Mouse (Mus musculus): ENCODE measurements around the gene Jak2. TPM values are rescaled to one million over a fixed set of nuclear protein-coding genes. Genes with fewer than 3 reads are reported as not detected.

Jak2 gene
- polyA plus RNA-seq, 1 experiment from 2014 or later = 14.3 TPM

DNA sequence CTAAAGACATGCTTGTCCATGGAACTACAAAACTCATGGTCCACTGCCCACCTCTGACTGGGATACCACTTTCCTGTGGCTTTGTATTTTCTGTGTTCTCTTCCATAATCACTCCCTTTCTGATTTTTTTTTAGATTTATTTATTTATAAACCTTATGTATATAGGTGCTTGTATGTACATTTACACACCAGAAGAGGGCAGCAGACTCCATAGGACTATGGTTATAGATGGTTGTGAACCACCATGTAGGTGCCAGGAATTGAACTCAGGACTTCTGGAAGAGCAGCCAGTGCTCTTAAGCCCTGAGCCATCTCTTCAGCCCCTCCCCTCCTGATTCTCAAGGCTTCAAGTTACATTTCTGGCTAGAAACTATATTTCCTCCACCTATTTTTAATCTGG lies 57.2 kb downstream of the Jak2 start:
- DNase-seq (ENCODE audit: low spot score) = no peak
- H3K27ac ChIP-seq (ENCODE audit: low read depth, low read length) = no peak overlapping the region
- no peak overlapping the region for H3K4me2 ChIP-seq (ENCODE audit: low read depth)
- H3K9me3 ChIP-seq (ENCODE audit: control insufficient read depth, low read length) = no peaks in the 10 kb centered on the region
- H3K9ac ChIP-seq (ENCODE audit: low read length) = no peak overlapping the region
- H3K4me3 ChIP-seq (ENCODE audit: low read depth, low read length) = no peak overlapping the region
- H3K36me3 ChIP-seq (ENCODE audit: control insufficient read depth, insufficient read depth, low read length) = no peaks in the 10 kb centered on the region
- no peak for ATAC-seq (ENCODE audit: insufficient read depth, low FRiP score, low TSS enrichment)
- H3K27me3 ChIP-seq (ENCODE audit: control insufficient read depth, insufficient read depth, low read length) = no peaks in the 10 kb centered on the region
- no peaks in the 10 kb centered on the region for H3K4me1 ChIP-seq (ENCODE audit: control insufficient read depth, insufficient read depth, low read length)

GRCm38 (mm10) chr19:29311791-29312190 lies 60.2 kb downstream of the Jak2 start:
- Histone ChIP-seq H3K9ac (ENCODE audit: low read length) (no peak overlapping the region), H3K36me3 (ENCODE audit: control insufficient read depth, insufficient read depth, low read length) (peaks cover 4% of the 10 kb centered on the region; the same call in 1 of the 2 replicates), H3K4me3 (ENCODE audit: low read depth, low read length) (no peak overlapping the region), H3K27ac (ENCODE audit: low read depth, low read length) (no peak overlapping the region), H3K4me2 (ENCODE audit: low read depth) (no peak overlapping the region), H3K27me3 (ENCODE audit: control insufficient read depth, insufficient read depth, low read length) (no peaks in the 10 kb centered on the region), H3K9me3 (ENCODE audit: control insufficient read depth, low read length) (0 out of 2 replicates have a peak, but pooled peaks cover 3% of the 10 kb centered on the region), H3K4me1 (ENCODE audit: control insufficient read depth, insufficient read depth, low read length) (no peaks in the 10 kb centered on the region)
- DNase-seq (ENCODE audit: low spot score) (no peak), ATAC-seq (ENCODE audit: insufficient read depth, low FRiP score, low TSS enrichment) (no peak)
- WGBS = 90% methylated on average over 8 of the region's 8 CpGs

- no peak overlapping the region for H3K4me3 ChIP-seq (ENCODE audit: low read depth, low read length)
- 63% methylated on average over 7 of the region's 7 CpGs for WGBS
- no peak for ATAC-seq (ENCODE audit: insufficient read depth, low FRiP score, low TSS enrichment)
Observed at GRCm38 (mm10) chr19:29312661-29313060, 61.0 kb downstream of the Jak2 start.

DNA sequence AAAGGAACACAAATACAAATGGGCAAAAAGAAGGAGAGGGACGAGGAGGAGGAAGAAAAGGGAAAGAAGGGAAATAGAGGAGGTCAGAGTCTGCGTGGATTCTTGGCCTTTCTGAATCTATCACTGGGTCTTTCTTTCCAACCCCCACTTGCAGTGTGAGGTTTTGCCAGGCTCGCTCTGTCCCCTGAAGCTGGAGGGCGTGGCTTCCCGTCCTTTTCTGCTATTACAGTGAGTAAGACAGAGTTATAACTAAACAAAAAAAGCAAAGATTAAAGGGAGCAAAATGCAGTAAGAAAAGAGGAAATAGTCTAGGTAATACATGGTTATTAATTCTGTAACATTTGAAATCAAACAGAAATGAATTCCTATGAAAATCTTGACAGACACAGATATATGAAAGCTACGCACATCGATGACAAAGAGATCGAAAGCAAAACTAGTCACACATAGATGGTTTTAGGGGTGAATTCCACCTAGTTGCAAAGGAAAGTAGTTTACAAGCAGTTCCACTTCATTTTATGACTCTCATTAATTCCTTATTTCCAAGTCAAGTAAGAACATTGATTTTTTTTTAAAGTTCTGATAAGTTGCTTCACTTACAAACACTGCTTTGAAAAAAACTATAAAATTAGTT lies 71.9 kb downstream of the Jak2 start:
- DNase-seq (ENCODE audit: low spot score) (no peak), ATAC-seq (ENCODE audit: insufficient read depth, low FRiP score, low TSS enrichment) (no peak)
- WGBS = 82% methylated on average over 8 of the region's 8 CpGs
- H3K36me3 ChIP-seq (ENCODE audit: control insufficient read depth, insufficient read depth, low read length) = no peaks in the 10 kb centered on the region
- no peak overlapping the region for H3K4me2 ChIP-seq (ENCODE audit: low read depth)
- no peaks in the 10 kb centered on the region for H3K27me3 ChIP-seq (ENCODE audit: control insufficient read depth, insufficient read depth, low read length)
- H3K9ac ChIP-seq (ENCODE audit: low read length) = no peak overlapping the region
- no peaks in the 10 kb centered on the region for H3K4me1 ChIP-seq (ENCODE audit: control insufficient read depth, insufficient read depth, low read length)
- no peak overlapping the region for H3K27ac ChIP-seq (ENCODE audit: low read depth, low read length)
- H3K9me3 ChIP-seq (ENCODE audit: control insufficient read depth, low read length) = no peaks in the 10 kb centered on the region
- H3K4me3 ChIP-seq (ENCODE audit: low read depth, low read length) = no peak overlapping the region

More at GRCm38 (mm10) chr19:29312661-29313060, 61.0 kb downstream of the Jak2 start:
- peaks cover 4% of the 10 kb centered on the region; the same call in 1 of the 2 replicates for H3K36me3 ChIP-seq (ENCODE audit: control insufficient read depth, insufficient read depth, low read length)
- H3K4me2 ChIP-seq (ENCODE audit: low read depth) = no peak overlapping the region
- DNase-seq (ENCODE audit: low spot score) = no peak
- no peaks in the 10 kb centered on the region for H3K27me3 ChIP-seq (ENCODE audit: control insufficient read depth, insufficient read depth, low read length)
- no peak overlapping the region for H3K9ac ChIP-seq (ENCODE audit: low read length)
- H3K27ac ChIP-seq (ENCODE audit: low read depth, low read length) = no peak overlapping the region
- H3K4me1 ChIP-seq (ENCODE audit: control insufficient read depth, insufficient read depth, low read length) = no peaks in the 10 kb centered on the region
- H3K9me3 ChIP-seq (ENCODE audit: control insufficient read depth, low read length) = 0 out of 2 replicates have a peak, but pooled peaks cover 3% of the 10 kb centered on the region

DNA sequence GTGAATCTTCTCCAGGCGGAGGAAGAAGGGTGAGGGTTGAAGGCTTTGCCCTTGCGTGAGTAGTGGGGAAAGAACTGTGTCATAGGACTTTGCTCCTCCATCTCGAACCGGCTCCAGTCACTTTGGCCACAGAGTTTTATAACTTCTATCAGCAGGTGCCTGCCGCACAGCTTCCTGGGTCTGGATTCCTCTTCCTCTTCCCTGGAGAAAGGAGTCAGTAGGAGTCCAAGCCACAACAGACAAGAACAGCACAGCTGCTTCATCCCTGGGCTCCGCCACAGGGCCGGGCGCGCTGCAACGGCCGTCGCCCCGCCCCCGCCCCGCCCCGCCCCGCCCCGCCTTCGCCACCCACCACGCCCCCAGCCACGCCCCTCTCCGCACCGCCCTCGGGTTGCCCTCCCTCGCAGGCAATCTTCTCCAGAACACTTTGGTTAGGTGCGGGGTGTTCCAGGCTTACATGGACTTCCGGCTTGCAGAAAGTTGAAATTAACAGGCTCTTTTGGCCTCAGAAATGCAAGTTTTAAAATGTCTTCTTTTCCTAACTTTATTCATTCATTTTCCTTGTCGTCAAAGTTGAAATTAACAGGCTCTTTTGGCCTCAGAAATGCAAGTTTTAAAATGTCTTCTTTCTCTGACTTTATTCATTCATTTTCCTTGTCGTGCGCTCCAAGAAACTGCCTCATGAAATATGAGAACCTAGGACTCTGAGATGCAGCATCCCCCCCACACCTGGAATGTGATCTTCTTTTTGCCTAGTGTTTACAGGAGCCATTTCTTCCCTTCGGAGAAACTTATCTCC lies 73.6 kb downstream of the Jak2 start, which contains the start of gene Insl6:
Insl6 (minus strand) TSS at position 304 of the 799 bp plus-strand sequence.
- ATAC-seq (ENCODE audit: insufficient read depth, low FRiP score, low TSS enrichment) = peak; percentile 89
- H3K27me3 ChIP-seq (ENCODE audit: control insufficient read depth, insufficient read depth, low read length) = no peaks in the 10 kb centered on the region
- DNase-seq (ENCODE audit: low spot score) = peak; percentile 71
- no peaks in the 10 kb centered on the region for H3K9me3 ChIP-seq (ENCODE audit: control insufficient read depth, low read length)
- peak within 1 kb of the TSS; percentile 41 for H3K4me2 ChIP-seq (ENCODE audit: low read depth)
- peak within 1 kb of the TSS; percentile 21 for H3K4me3 ChIP-seq (ENCODE audit: low read depth, low read length)
- H3K9ac ChIP-seq (ENCODE audit: low read length) = peak within 1 kb of the TSS; percentile 11; the same call in 1 of the 2 replicates
- WGBS = 6% methylated on average over 24 of the region's 31 CpGs
- no peaks in the 10 kb centered on the region for H3K36me3 ChIP-seq (ENCODE audit: control insufficient read depth, insufficient read depth, low read length)
- no peak within 1 kb of the TSS for H3K27ac ChIP-seq (ENCODE audit: low read depth, low read length)
- no peaks in the 10 kb centered on the region for H3K4me1 ChIP-seq (ENCODE audit: control insufficient read depth, insufficient read depth, low read length)

- DNase-seq (ENCODE audit: low spot score) (no peak), ATAC-seq (ENCODE audit: insufficient read depth, low FRiP score, low TSS enrichment) (no peak)
Observed at GRCm38 (mm10) chr19:29325852-29326180, 74.2 kb downstream of the Jak2 start.

GRCm38 (mm10) chr19:29326396-29326795 lies 74.8 kb downstream of the Jak2 start:
- Histone ChIP-seq H3K27ac (ENCODE audit: low read depth, low read length) (no peak overlapping the region), H3K4me1 (ENCODE audit: control insufficient read depth, insufficient read depth, low read length) (no peaks in the 10 kb centered on the region), H3K27me3 (ENCODE audit: control insufficient read depth, insufficient read depth, low read length) (no peaks in the 10 kb centered on the region), H3K4me3 (ENCODE audit: low read depth, low read length) (no peak overlapping the region), H3K36me3 (ENCODE audit: control insufficient read depth, insufficient read depth, low read length) (no peaks in the 10 kb centered on the region), H3K9me3 (ENCODE audit: control insufficient read depth, low read length) (no peaks in the 10 kb centered on the region), H3K4me2 (ENCODE audit: low read depth) (no peak overlapping the region), H3K9ac (ENCODE audit: low read length) (no peak overlapping the region)
- ATAC-seq (ENCODE audit: insufficient read depth, low FRiP score, low TSS enrichment) (no peak), DNase-seq (ENCODE audit: low spot score) (no peak)
- 94% methylated on average over 4 of the region's 4 CpGs for WGBS

More at GRCm38 (mm10) chr19:29325852-29326180, 74.2 kb downstream of the Jak2 start:
- H3K9ac ChIP-seq (ENCODE audit: low read length) = no peak overlapping the region
- no peak overlapping the region for H3K27ac ChIP-seq (ENCODE audit: low read depth, low read length)
- H3K36me3 ChIP-seq (ENCODE audit: control insufficient read depth, insufficient read depth, low read length) = no peaks in the 10 kb centered on the region
- no peak overlapping the region for H3K4me3 ChIP-seq (ENCODE audit: low read depth, low read length)
- WGBS = 73% methylated on average over 9 of the region's 9 CpGs
- H3K4me1 ChIP-seq (ENCODE audit: control insufficient read depth, insufficient read depth, low read length) = no peaks in the 10 kb centered on the region
- H3K9me3 ChIP-seq (ENCODE audit: control insufficient read depth, low read length) = no peaks in the 10 kb centered on the region
- H3K4me2 ChIP-seq (ENCODE audit: low read depth) = peak overlapping the region; percentile 41; the same call in 1 of the 2 replicates
- H3K27me3 ChIP-seq (ENCODE audit: control insufficient read depth, insufficient read depth, low read length) = no peaks in the 10 kb centered on the region

- Histone ChIP-seq H3K27ac (ENCODE audit: low read depth, low read length) (no peak overlapping the region), H3K4me1 (ENCODE audit: control insufficient read depth, insufficient read depth, low read length) (no peaks in the 10 kb centered on the region), H3K4me3 (ENCODE audit: low read depth, low read length) (no peak overlapping the region), H3K27me3 (ENCODE audit: control insufficient read depth, insufficient read depth, low read length) (no peaks in the 10 kb centered on the region), H3K4me2 (ENCODE audit: low read depth) (no peak overlapping the region), H3K9ac (ENCODE audit: low read length) (no peak overlapping the region), H3K9me3 (ENCODE audit: control insufficient read depth, low read length) (no peaks in the 10 kb centered on the region), H3K36me3 (ENCODE audit: control insufficient read depth, insufficient read depth, low read length) (no peaks in the 10 kb centered on the region)
- WGBS = 86% methylated on average over 13 of the region's 13 CpGs
- ATAC-seq (ENCODE audit: insufficient read depth, low FRiP score, low TSS enrichment) (no peak), DNase-seq (ENCODE audit: low spot score) (no peak)
Observed at GRCm38 (mm10) chr19:29326822-29327552, 75.4 kb downstream of the Jak2 start.

All from neural tube, embryonic 11.5 days (tissue).